Mouse (Mus musculus): ENCODE measurements at regions not wholly inside any gene's neighbourhood (a gene's known extent, or its start where the extent isn't known, plus 50 kb on each side); places are given as distances from the start of the nearest gene placed in this dataset.

- TF ChIP-seq CTCF (IDR thresholded peaks at IDR 0.05; ENCODE audit: borderline replicate concordance, control insufficient read depth, extremely low read depth, insufficient read depth, low read length, poor library complexity), result no peak
- TF ChIP-seq POLR2A (IDR thresholded peaks at IDR 0.05; ENCODE audit: control insufficient read depth, extremely low read depth, insufficient read depth, low read length, poor library complexity), result no peak
Measured at GRCm38 (mm10) chr7:111136066-111136639, 53.3 kb upstream of the Eif4g2 start.

Measured in thymus, adult 2 months (tissue).